Mouse (Mus musculus): Measurements from ENCODE around the gene Tmsb15l. TPM values are rescaled to one million over a fixed set of nuclear protein-coding genes. Genes with fewer than 3 reads are reported as not detected.
"Not testable (repeated sequence)": the region's sequence is repeated elsewhere in the genome, so short reads cannot be mapped to it uniquely, and the experiment has no call there.

The Tmsb15l gene
- polyA plus RNA-seq, 1 experiment from 2014 or later = 6.1 TPM

DNA sequence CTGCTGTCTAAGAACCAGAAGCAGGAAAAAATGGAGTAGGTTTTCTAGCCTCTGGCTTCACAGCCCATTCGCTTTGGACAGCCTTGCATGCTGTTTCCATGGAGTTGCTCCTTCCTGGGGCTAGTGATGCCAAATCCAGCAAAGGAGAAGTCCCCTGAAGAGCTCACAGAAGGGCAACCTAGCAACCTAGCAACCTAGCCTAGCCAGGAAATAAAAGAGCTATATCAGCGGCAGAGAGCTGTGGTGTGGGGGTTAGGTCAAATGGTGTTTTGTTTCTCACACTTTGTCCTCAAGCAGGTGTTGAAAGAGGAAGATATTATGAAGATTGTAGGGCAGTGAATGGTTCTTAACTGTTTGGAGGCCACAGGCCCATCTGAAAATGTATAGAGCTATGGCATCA, 14.6 kb upstream of the Tmsb15l start:
- no peak overlapping the region for H3K9ac ChIP-seq (ENCODE audit: low read length)
- DNase-seq (ENCODE audit: low spot score) (no peak), ATAC-seq (ENCODE audit: insufficient number of reproducible peaks, low FRiP score, low TSS enrichment, low read depth) (no peak)
- WGBS = 68% methylated on average over 2 of the region's 2 CpGs
- no peak overlapping the region for H3K27ac ChIP-seq (replicated peaks; ENCODE audit: low read depth, low read length)
- H3K27me3 ChIP-seq (ENCODE audit: control insufficient read depth, insufficient read depth, low read length) = peaks cover 7% of the 10 kb centered on the region
- H3K4me2 ChIP-seq (ENCODE audit: low read depth, severe bottlenecking) = no peak overlapping the region
- no peaks in the 10 kb centered on the region for H3K36me3 ChIP-seq (ENCODE audit: control insufficient read depth, insufficient read depth, low read length)
- H3K4me1 ChIP-seq (ENCODE audit: control insufficient read depth, insufficient read depth, low read length) = no peaks in the 10 kb centered on the region
- H3K9me3 ChIP-seq (ENCODE audit: control insufficient read depth, low read length) = no peaks in the 10 kb centered on the region
- H3K4me3 ChIP-seq (ENCODE audit: low read depth, low read length) = no peak overlapping the region

DNA sequence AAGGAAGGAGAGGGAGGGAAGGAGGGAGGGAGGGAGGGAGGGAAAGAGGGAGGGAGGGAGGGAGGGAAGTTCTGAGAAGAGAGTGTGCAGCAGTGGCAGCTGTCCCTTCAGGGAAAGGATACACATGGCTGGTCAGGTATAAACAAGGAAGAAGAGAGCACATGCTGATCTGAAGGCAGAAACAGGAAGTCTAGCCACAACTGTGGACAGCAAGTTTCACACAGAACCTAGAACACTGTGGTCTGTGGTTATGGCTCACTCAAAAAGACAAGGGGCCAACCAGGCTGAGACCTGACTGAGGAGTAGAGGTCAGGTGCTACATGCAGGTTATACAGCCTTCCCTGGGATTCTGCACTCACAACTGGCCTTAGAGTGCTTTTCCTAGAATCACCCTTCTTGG, 9.4 kb upstream of the Tmsb15l start:
- H3K27me3 ChIP-seq (ENCODE audit: control insufficient read depth, insufficient read depth, low read length) = no peaks in the 10 kb centered on the region
- H3K9ac ChIP-seq (ENCODE audit: low read length) = no peak overlapping the region
- DNase-seq (ENCODE audit: low spot score) (no peak), ATAC-seq (ENCODE audit: insufficient number of reproducible peaks, low FRiP score, low TSS enrichment, low read depth) (no peak)
- H3K4me3 ChIP-seq (ENCODE audit: low read depth, low read length) = no peak overlapping the region
- H3K9me3 ChIP-seq (ENCODE audit: control insufficient read depth, low read length) = no peaks in the 10 kb centered on the region
- H3K4me1 ChIP-seq (ENCODE audit: control insufficient read depth, insufficient read depth, low read length) = no peaks in the 10 kb centered on the region
- H3K36me3 ChIP-seq (ENCODE audit: control insufficient read depth, insufficient read depth, low read length) = no peaks in the 10 kb centered on the region
- H3K27ac ChIP-seq (replicated peaks; ENCODE audit: low read depth, low read length) = no peak overlapping the region
- H3K4me2 ChIP-seq (ENCODE audit: low read depth, severe bottlenecking) = no peak overlapping the region

DNA sequence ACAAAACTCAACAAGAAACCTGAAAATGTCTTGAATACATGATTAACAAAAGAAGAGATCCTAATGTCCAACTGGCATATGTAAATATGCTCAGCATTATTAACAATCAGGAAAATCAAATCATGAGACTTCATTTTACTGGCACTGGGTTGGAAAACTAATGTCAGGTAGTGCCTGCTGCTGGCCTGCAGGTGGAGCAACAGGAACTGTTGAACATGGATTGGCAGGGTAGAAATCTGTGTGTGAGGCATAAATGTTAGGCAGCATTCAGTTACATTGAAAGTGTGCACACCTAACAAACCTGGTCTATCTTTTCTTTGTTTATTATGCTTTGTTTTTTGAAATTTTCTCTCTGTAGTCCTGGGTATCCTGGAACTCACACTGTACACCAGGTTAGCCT, 1.9 kb upstream of the Tmsb15l start:
- Histone ChIP-seq H3K27ac (replicated peaks; ENCODE audit: low read depth, low read length) (no peak overlapping the region), H3K4me2 (ENCODE audit: low read depth, severe bottlenecking) (no peak overlapping the region), H3K27me3 (ENCODE audit: control insufficient read depth, insufficient read depth, low read length) (no peaks in the 10 kb centered on the region), H3K9ac (ENCODE audit: low read length) (no peak overlapping the region), H3K4me3 (ENCODE audit: low read depth, low read length) (no peak overlapping the region), H3K36me3 (ENCODE audit: control insufficient read depth, insufficient read depth, low read length) (no peaks in the 10 kb centered on the region), H3K4me1 (ENCODE audit: control insufficient read depth, insufficient read depth, low read length) (no peaks in the 10 kb centered on the region), H3K9me3 (ENCODE audit: control insufficient read depth, low read length) (no peaks in the 10 kb centered on the region)
- DNase-seq (ENCODE audit: low spot score) (no peak), ATAC-seq (ENCODE audit: insufficient number of reproducible peaks, low FRiP score, low TSS enrichment, low read depth) (no peak)

DNA sequence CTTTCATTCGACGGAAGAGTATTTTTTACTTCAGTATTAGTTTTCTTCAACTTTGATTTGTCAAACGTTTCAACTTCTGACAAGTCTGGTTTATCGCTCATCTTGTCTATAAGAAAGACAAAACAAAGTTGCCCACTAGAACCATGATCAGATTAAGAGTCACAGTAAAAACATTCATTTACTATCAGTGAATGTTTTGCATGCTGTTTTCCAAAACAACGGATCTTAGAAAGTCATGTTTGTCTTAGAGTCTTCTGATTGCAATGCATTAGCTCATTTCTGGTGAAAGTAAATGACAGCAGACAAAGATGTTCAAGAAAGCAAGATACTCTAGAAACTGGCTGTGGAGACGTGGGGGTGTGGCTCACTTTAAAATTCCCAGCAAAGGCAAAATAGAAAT, 1.3 kb downstream of the Tmsb15l start, which contains the start of gene Tmsb15b2:
Gene Tmsb15b2 (minus strand): TSS at position 101 of the 400 bp plus-strand sequence.
- H3K9ac ChIP-seq (ENCODE audit: low read length) = not testable (repeated sequence)
- WGBS = 88% methylated on average over 6 of the region's 6 CpGs

DNA sequence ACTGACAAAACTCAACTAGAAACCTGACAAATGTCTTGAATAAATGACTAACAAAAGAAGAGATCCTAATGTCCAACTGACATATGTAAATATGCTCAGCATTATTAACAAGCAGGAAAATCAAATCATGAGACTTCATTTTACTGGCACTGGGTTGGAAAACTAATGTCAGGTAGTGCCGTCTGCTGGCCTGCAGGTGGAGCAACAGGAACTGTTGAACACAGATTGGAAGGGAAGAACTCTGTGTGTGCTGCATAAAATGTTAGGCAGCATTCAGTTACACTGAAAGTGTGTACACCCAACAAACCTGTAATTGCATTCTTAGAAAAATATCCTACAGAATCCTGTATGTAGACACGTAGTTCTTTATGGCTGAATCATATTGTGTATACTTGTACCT, 17.0 kb downstream of the Tmsb15l start:
- no peak overlapping the region for H3K27ac ChIP-seq (replicated peaks; ENCODE audit: low read depth, low read length)
- ATAC-seq (ENCODE audit: insufficient number of reproducible peaks, low FRiP score, low TSS enrichment, low read depth) = no peak
- H3K4me2 ChIP-seq (ENCODE audit: low read depth, severe bottlenecking) = no peak overlapping the region
- no peaks in the 10 kb centered on the region for H3K4me1 ChIP-seq (ENCODE audit: control insufficient read depth, insufficient read depth, low read length)
- peak; percentile 21 for DNase-seq (ENCODE audit: low spot score)
- H3K9me3 ChIP-seq (ENCODE audit: control insufficient read depth, low read length) = no peaks in the 10 kb centered on the region
- no peak overlapping the region for H3K9ac ChIP-seq (ENCODE audit: low read length)
- WGBS = 36% methylated on average over 2 of the region's 2 CpGs
- no peaks in the 10 kb centered on the region for H3K36me3 ChIP-seq (ENCODE audit: control insufficient read depth, insufficient read depth, low read length)
- H3K4me3 ChIP-seq (ENCODE audit: low read depth, low read length) = no peak overlapping the region
- no peaks in the 10 kb centered on the region for H3K27me3 ChIP-seq (ENCODE audit: control insufficient read depth, insufficient read depth, low read length)

More for the DNA sequence above, 1.3 kb downstream of the Tmsb15l start, which contains the start of gene Tmsb15b2:
- peak within 1 kb of the TSS; percentile 53; the same call in 1 of the 2 replicates for H3K4me2 ChIP-seq (ENCODE audit: low read depth, severe bottlenecking)
- not testable (repeated sequence) for H3K36me3 ChIP-seq (ENCODE audit: control insufficient read depth, insufficient read depth, low read length); ATAC-seq (ENCODE audit: insufficient number of reproducible peaks, low FRiP score, low TSS enrichment, low read depth); H3K9me3 ChIP-seq (ENCODE audit: control insufficient read depth, low read length); H3K4me1 ChIP-seq (ENCODE audit: control insufficient read depth, insufficient read depth, low read length); DNase-seq (ENCODE audit: low spot score); H3K27me3 ChIP-seq (ENCODE audit: control insufficient read depth, insufficient read depth, low read length); H3K27ac ChIP-seq (replicated peaks; ENCODE audit: low read depth, low read length)
- peak within 1 kb of the TSS; percentile 29 for H3K4me3 ChIP-seq (ENCODE audit: low read depth, low read length)

DNA sequence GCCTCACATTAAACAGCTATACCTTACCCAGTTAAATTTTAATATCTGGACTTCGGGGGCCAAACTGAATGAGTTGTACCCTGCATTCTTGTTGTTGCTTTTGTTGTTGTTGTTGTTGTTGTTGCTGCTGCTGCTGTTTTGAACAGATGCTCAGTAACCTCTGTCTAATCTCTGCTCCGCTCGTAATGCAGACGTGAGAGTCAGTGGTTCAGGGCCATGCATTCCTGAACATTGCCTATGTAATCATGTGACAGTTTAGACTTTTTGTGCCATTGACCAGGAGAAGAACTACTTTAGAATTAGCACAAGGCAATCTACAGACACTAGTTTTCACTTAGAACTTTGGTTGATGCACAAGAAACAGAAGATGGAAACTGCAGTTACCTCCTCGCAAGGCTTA, 18.4 kb downstream of the Tmsb15l start:
- H3K4me2 ChIP-seq (ENCODE audit: low read depth, severe bottlenecking); H3K4me3 ChIP-seq (ENCODE audit: low read depth, low read length); H3K9ac ChIP-seq (ENCODE audit: low read length); H3K27ac ChIP-seq (replicated peaks; ENCODE audit: low read depth, low read length); H3K9me3 ChIP-seq (ENCODE audit: control insufficient read depth, low read length); H3K4me1 ChIP-seq (ENCODE audit: control insufficient read depth, insufficient read depth, low read length); H3K36me3 ChIP-seq (ENCODE audit: control insufficient read depth, insufficient read depth, low read length); DNase-seq (ENCODE audit: low spot score); ATAC-seq (ENCODE audit: insufficient number of reproducible peaks, low FRiP score, low TSS enrichment, low read depth); H3K27me3 ChIP-seq (ENCODE audit: control insufficient read depth, insufficient read depth, low read length): not testable (repeated sequence)
- WGBS = 65% methylated on average over 5 of the region's 5 CpGs

DNA sequence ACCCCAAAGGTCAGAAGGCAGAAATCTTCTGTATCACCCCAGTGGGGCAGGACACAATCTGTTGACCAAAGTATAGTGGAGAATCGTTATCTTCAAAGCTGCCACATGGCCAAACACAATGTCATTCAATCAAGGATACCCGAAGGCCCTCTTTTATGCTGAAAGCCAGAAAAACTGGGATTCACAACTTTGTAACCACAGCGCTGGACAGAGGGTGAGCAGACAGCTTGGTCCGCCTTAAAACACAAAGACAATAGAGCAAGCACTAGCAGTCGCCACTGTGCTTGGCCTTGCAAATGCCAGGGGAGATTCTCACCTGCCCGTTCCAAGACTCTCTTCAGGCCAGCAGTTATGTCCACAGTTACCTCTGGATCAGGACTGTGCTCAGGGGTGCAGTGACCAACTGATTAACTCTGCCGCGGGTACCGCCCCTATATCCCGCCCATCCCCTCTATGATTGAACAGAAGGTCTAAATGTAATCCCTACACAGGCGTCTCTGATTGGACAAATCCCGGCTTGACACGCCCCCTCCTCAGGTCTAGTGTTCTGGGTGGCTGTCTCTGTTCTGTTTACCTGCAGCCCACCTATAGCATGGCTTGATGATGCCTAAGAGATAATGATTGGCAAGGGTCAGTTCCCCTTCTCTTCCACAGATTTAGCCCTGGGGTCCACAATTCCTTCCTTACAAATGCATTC, 18.9 kb downstream of the Tmsb15l start:
- H3K9me3 ChIP-seq (ENCODE audit: control insufficient read depth, low read length) = not testable (repeated sequence)
- WGBS = 29% methylated on average over 13 of the region's 13 CpGs

DNA sequence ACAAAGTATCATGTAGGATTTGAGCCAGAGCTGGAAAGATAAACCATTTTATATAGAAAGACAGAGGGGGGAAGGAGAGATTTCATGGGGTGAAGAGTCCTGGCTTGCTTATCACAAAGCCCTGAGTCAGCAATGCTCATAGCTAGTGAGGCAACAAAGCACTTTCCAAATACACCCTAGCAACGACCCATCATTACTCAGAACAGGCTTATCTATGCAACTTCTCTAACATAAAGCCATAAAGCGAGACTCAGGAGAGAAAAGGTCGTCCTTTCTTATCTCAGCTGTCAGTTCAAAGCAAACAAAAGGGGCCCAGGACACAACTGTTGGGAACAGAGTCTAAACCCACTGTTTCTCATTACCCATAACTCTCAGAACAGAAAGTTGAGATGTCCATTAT, 38.7 kb downstream of the Tmsb15l start:
- no peak for ATAC-seq (ENCODE audit: insufficient number of reproducible peaks, low FRiP score, low TSS enrichment, low read depth)
- H3K4me2 ChIP-seq (ENCODE audit: low read depth, severe bottlenecking) = no peak overlapping the region
- H3K36me3 ChIP-seq (ENCODE audit: control insufficient read depth, insufficient read depth, low read length) = no peaks in the 10 kb centered on the region
- no peak overlapping the region for H3K4me3 ChIP-seq (ENCODE audit: low read depth, low read length)
- H3K27me3 ChIP-seq (ENCODE audit: control insufficient read depth, insufficient read depth, low read length) = no peaks in the 10 kb centered on the region
- no peak overlapping the region for H3K9ac ChIP-seq (ENCODE audit: low read length)
- H3K4me1 ChIP-seq (ENCODE audit: control insufficient read depth, insufficient read depth, low read length) = no peaks in the 10 kb centered on the region
- 23% methylated on average over 3 of the region's 3 CpGs for WGBS
- H3K9me3 ChIP-seq (ENCODE audit: control insufficient read depth, low read length) = no peaks in the 10 kb centered on the region
- H3K27ac ChIP-seq (replicated peaks; ENCODE audit: low read depth, low read length) = no peak overlapping the region
- DNase-seq (ENCODE audit: low spot score) = no peak

More for the DNA sequence above, 18.9 kb downstream of the Tmsb15l start:
- not testable (repeated sequence) for H3K4me3 ChIP-seq (ENCODE audit: low read depth, low read length); H3K9ac ChIP-seq (ENCODE audit: low read length); H3K27me3 ChIP-seq (ENCODE audit: control insufficient read depth, insufficient read depth, low read length); H3K36me3 ChIP-seq (ENCODE audit: control insufficient read depth, insufficient read depth, low read length); H3K4me1 ChIP-seq (ENCODE audit: control insufficient read depth, insufficient read depth, low read length); H3K27ac ChIP-seq (replicated peaks; ENCODE audit: low read depth, low read length)
- DNase-seq (ENCODE audit: low spot score) (peak; percentile 55), ATAC-seq (ENCODE audit: insufficient number of reproducible peaks, low FRiP score, low TSS enrichment, low read depth) (peak; percentile 97)
- H3K4me2 ChIP-seq (ENCODE audit: low read depth, severe bottlenecking) = 0 out of 2 replicates have a peak overlapping the region, but pooled peaks have one; percentile 1

DNA sequence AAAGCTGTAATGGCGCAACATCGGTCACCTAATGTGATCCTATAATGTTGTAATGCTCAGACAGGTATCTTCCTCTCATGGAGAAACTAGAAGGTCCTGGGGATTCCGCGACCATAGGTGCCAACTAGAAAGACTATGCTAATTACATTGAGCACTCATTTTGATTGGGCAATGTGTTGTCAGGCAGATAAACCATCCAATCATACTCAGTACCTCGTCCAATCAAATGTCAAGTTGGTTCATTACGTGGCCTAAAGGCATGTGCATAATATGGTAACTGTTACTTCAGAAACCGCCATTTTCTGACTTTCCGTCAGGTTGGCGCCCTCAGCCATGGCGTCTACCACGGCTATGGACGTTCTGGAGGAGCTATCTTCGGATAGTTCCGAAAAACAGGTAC, 49.6 kb downstream of the Tmsb15l start, which contains the start of gene H2bfm:
Gene H2bfm (plus strand): TSS at position 295 of the 400 bp plus-strand sequence.
- H3K4me3 ChIP-seq (ENCODE audit: low read depth, low read length) = no peak within 1 kb of the TSS
- H3K4me1 ChIP-seq (ENCODE audit: control insufficient read depth, insufficient read depth, low read length) = no peaks in the 10 kb centered on the region
- H3K9ac ChIP-seq (ENCODE audit: low read length) = no peak within 1 kb of the TSS
- H3K27ac ChIP-seq (replicated peaks; ENCODE audit: low read depth, low read length) = no peak within 1 kb of the TSS
- no peaks in the 10 kb centered on the region for H3K27me3 ChIP-seq (ENCODE audit: control insufficient read depth, insufficient read depth, low read length)
- no peak within 1 kb of the TSS for H3K4me2 ChIP-seq (ENCODE audit: low read depth, severe bottlenecking)
- ATAC-seq (ENCODE audit: insufficient number of reproducible peaks, low FRiP score, low TSS enrichment, low read depth) (no peak), DNase-seq (ENCODE audit: low spot score) (no peak)
- H3K9me3 ChIP-seq (ENCODE audit: control insufficient read depth, low read length) = no peaks in the 10 kb centered on the region
- 91% methylated on average over 14 of the region's 14 CpGs for WGBS
- no peaks in the 10 kb centered on the region for H3K36me3 ChIP-seq (ENCODE audit: control insufficient read depth, insufficient read depth, low read length)

Data from limb, embryonic 11.5 days (tissue).